10 mouse cellular contexts compared by ENCODE assay signal in genomic region chr2:63452164-63452563, GRCm38 (mm10).
DNase-seq lines count a peak whose midpoint lies in the region; ATAC-seq and TF ChIP-seq lines count a peak whose summit lies in the region.
"Had no signal": no experiment of that assay in that cellular context is flagged by ENCODE, and none has a peak within 500 bp of the region (broad histone marks: within the 10 kb centered on the region; RNA-seq: fewer than 3 reads in every experiment).

No protein-coding gene starts in this region.

- no peak overlapping the region for H3K4me3 ChIP-seq in heart, adult 2 months
- no peak overlapping the region for H3K4me3 ChIP-seq in limb, embryonic 14.5 days (replicated peaks; ENCODE audit: low read length)
- no peak overlapping the region for H3K4me3 ChIP-seq in limb, embryonic 10.5 days

- H3K9ac ChIP-seq in heart, adult 2 months (ENCODE audit: low read depth, low read length), result no peak overlapping the region
- H3K9ac ChIP-seq in limb, embryonic 14.5 days (ENCODE audit: low read depth, low read length, severe bottlenecking), result no peak overlapping the region
- H3K9ac ChIP-seq: liver, postnatal 0 days had no signal

- no peaks in the 10 kb centered on the region; the same call in 1 of the 2 replicates for H3K4me1 ChIP-seq in heart, adult 2 months (ENCODE audit: control insufficient read depth, insufficient read depth, low read length)
- H3K4me1 ChIP-seq in limb, embryonic 14.5 days (ENCODE audit: control insufficient read depth, insufficient read depth, low read length), result peaks cover 5% of the 10 kb centered on the region; the same call in 1 of the 2 replicates
- peaks cover 3% of the 10 kb centered on the region; the same call in 1 of the 2 replicates for H3K4me1 ChIP-seq in limb, embryonic 10.5 days

- 59% methylated on average over 1 of the region's 1 CpGs for WGBS in heart, adult 2 months
- 75% methylated on average over 1 of the region's 1 CpGs for WGBS in limb, embryonic 14.5 days
- 75% methylated on average over 1 of the region's 1 CpGs for WGBS in limb, embryonic 10.5 days

- H3K79me2 ChIP-seq in heart, adult 2 months (replicated peaks; ENCODE audit: control insufficient read depth, insufficient read depth, low read length), result no peaks in the 10 kb centered on the region

- no peaks in the 10 kb centered on the region for H3K36me3 ChIP-seq in heart, adult 2 months (ENCODE audit: control insufficient read depth, insufficient read depth, low read length)
- H3K36me3 ChIP-seq in limb, embryonic 14.5 days (ENCODE audit: control insufficient read depth, insufficient read depth, low read length), result no peaks in the 10 kb centered on the region
- no peaks in the 10 kb centered on the region for H3K36me3 ChIP-seq in limb, embryonic 10.5 days

- ATAC-seq in limb, embryonic 14.5 days (ENCODE audit: low FRiP score, low read depth), result no peak
- ATAC-seq: CD4-positive, CD25-positive, alpha-beta regulatory T cell, adult 4 months; liver, postnatal 0 days had no signal

- no peak for TF ChIP-seq POLR2A in heart, adult 2 months (IDR thresholded peaks at IDR 0.05; ENCODE audit: insufficient read depth, low read depth, low read length)
- TF ChIP-seq POLR2A in limb, embryonic 14.5 days (IDR thresholded peaks at IDR 0.05; ENCODE audit: borderline replicate concordance, extremely low read depth, insufficient read depth, insufficient read length), result no peak

- no peaks in the 10 kb centered on the region for H3K27me3 ChIP-seq in heart, adult 2 months (ENCODE audit: control insufficient read depth, insufficient read depth, low read length)
- no peaks in the 10 kb centered on the region for H3K27me3 ChIP-seq in limb, embryonic 14.5 days (ENCODE audit: control insufficient read depth, insufficient read depth, low read length)
- no peaks in the 10 kb centered on the region for H3K27me3 ChIP-seq in limb, embryonic 10.5 days (ENCODE audit: low read depth, poor library complexity, severe bottlenecking)

- no peak for DNase-seq in heart, adult 2 months
- no peak for DNase-seq in heart, adult 11 months
- peak; percentile 17 for DNase-seq in limb, embryonic 14.5 days (ENCODE audit: low spot score)
- no peak for DNase-seq in limb, embryonic 10.5 days (ENCODE audit: low spot score)
- peak; percentile 36 for DNase-seq in embryo, embryonic 10.5 days (ENCODE audit: low spot score)
- peak; percentile 49 for DNase-seq in retina, postnatal 1 day
- DNase-seq in spleen, postnatal 4 days (ENCODE audit: low spot score in 2 of 2), result no peak
- DNase-seq: liver, postnatal 0 days; spleen, adult 18-20 months had no signal

- peak; percentile 47 for TF ChIP-seq CTCF in heart, adult 2 months (IDR thresholded peaks at IDR 0.05)

- intact Hi-C loops in heart, adult 2 months (cut with DNase I), result loop anchor here (5.0 kb wide), 1 partner anchor 800 kb away; no protein-coding TSS in a partner anchor

- no peak for TF ChIP-seq EP300 in heart, adult 2 months (IDR thresholded peaks at IDR 0.05; ENCODE audit: insufficient read depth, low read depth, low read length)

- no peaks in the 10 kb centered on the region for H3K9me3 ChIP-seq in limb, embryonic 14.5 days (ENCODE audit: control insufficient read depth, low read length)
- no peaks in the 10 kb centered on the region for H3K9me3 ChIP-seq in limb, embryonic 10.5 days (replicated peaks)

- no peak overlapping the region for H3K27ac ChIP-seq in heart, adult 2 months
- H3K27ac ChIP-seq in limb, embryonic 14.5 days (replicated peaks; ENCODE audit: low read depth, low read length), result no peak overlapping the region
- H3K27ac ChIP-seq in limb, embryonic 10.5 days, result no peak overlapping the region

- no peak overlapping the region for H3K4me2 ChIP-seq in limb, embryonic 14.5 days (replicated peaks; ENCODE audit: low read depth, low read length, severe bottlenecking)

Comparison
In these comparisons a context has a peak if more than half of its experiments do, and no peak if none do; other contexts are left out.
1. DNase-seq: peak in limb, embryonic 14.5 days (single experiment), embryo, embryonic 10.5 days (single experiment) and retina, postnatal 1 day (single experiment); none in heart, adult 2 months (0 of 2), heart, adult 11 months (single experiment), limb, embryonic 10.5 days (single experiment) and spleen, postnatal 4 days (0 of 2).